Mouse (Mus musculus): ENCODE measurements around the gene Suclg2. TPM values are rescaled to one million over a fixed set of nuclear protein-coding genes. Genes with fewer than 3 reads are reported as not detected.
A peak's percentile ranks its signal among the peaks of the same experiment; 100 is the strongest.

Suclg2 gene
- total RNA-seq, 1 experiment from 2014 or later: 153 TPM

GRCm38 (mm10) chr6:95556320-95556719 is 162.3 kb downstream of the Suclg2 start:
- no peak for DNase-seq

GRCm38 (mm10) chr6:95552339-95552950 is 166.2 kb downstream of the Suclg2 start:
- no peak for DNase-seq

- peak; percentile 4 for DNase-seq
These were observed 167.6 kb downstream of the Suclg2 start for GRCm38 (mm10) chr6:95551000-95551399.

- no peak for DNase-seq
These were observed 172.3 kb downstream of the Suclg2 start for GRCm38 (mm10) chr6:95546189-95546832.

- DNase-seq: no peak
These were observed 172.9 kb downstream of the Suclg2 start for GRCm38 (mm10) chr6:95545714-95546113.

GRCm38 (mm10) chr6:95545296-95545695 is 173.3 kb downstream of the Suclg2 start:
- DNase-seq: no peak

- no peak for DNase-seq
These were observed 183.4 kb downstream of the Suclg2 start for GRCm38 (mm10) chr6:95535191-95535590.

GRCm38 (mm10) chr6:95519846-95520245 is 198.8 kb downstream of the Suclg2 start:
- no peak for DNase-seq

GRCm38 (mm10) chr6:95518406-95518805 is 200.2 kb downstream of the Suclg2 start:
- no peak for DNase-seq

- DNase-seq: no peak
These were observed 202.9 kb downstream of the Suclg2 start for GRCm38 (mm10) chr6:95515721-95516120.

- DNase-seq: no peak
These were observed 203.9 kb downstream of the Suclg2 start for GRCm38 (mm10) chr6:95514726-95515125.

GRCm38 (mm10) chr6:95511689-95512088 is 206.9 kb downstream of the Suclg2 start:
- no peak for DNase-seq

GRCm38 (mm10) chr6:95500771-95501170 is 217.8 kb downstream of the Suclg2 start:
- no peak for DNase-seq

GRCm38 (mm10) chr6:95499639-95500038 is 219.0 kb downstream of the Suclg2 start:
- DNase-seq: no peak

GRCm38 (mm10) chr6:95492216-95492956 is 226.2 kb downstream of the Suclg2 start:
- no peak for DNase-seq

- no peak for DNase-seq
These were observed 227.6 kb downstream of the Suclg2 start for GRCm38 (mm10) chr6:95491043-95491442.

GRCm38 (mm10) chr6:95485791-95486190 is 232.8 kb downstream of the Suclg2 start:
- DNase-seq: no peak

GRCm38 (mm10) chr6:95484183-95484818 is 234.3 kb downstream of the Suclg2 start:
- DNase-seq: peak; percentile 19

GRCm38 (mm10) chr6:95483686-95484085 is 234.9 kb downstream of the Suclg2 start:
- no peak for DNase-seq

GRCm38 (mm10) chr6:95483127-95483526 is 235.5 kb downstream of the Suclg2 start:
- peak; percentile 34 for DNase-seq

GRCm38 (mm10) chr6:95479801-95480200 is 238.8 kb downstream of the Suclg2 start:
- no peak for DNase-seq

GRCm38 (mm10) chr6:95469521-95469920 is 249.1 kb downstream of the Suclg2 start:
- DNase-seq: no peak

- no peak for DNase-seq
These were observed 253.3 kb downstream of the Suclg2 start for GRCm38 (mm10) chr6:95465322-95465721.

Data from adrenal gland, postnatal 25 days (tissue).